Mouse (Mus musculus) bone marrow, adult 2 months (tissue): ENCODE results near the gene Bcl2.

ENCODE experiments used
- CTCF ChIP-seq: fragments of 200-500 bp; IDR thresholded peaks from 2 replicates; pipeline ENCODE4 v1.5.1; 2011; ENCODE audit warnings: low read length, control low read depth; ENCODE audit not compliant: control insufficient read depth, insufficient read depth
- POLR2A ChIP-seq: fragments of 200-500 bp; IDR thresholded peaks from 2 replicates; pipeline ENCODE4 v1.6.1; 2011; ENCODE audit warnings: low read depth, mild to moderate bottlenecking, control low read depth, low read length, borderline replicate concordance; ENCODE audit not compliant: control insufficient read depth

- TF ChIP-seq POLR2A, result no peak
- TF ChIP-seq CTCF, result no peak
Measured at GRCm38 (mm10) chr1:106517591-106518177, 196.4 kb downstream of the Bcl2 start.
